Mouse (Mus musculus): ENCODE results near the gene Nav2.

DNA sequence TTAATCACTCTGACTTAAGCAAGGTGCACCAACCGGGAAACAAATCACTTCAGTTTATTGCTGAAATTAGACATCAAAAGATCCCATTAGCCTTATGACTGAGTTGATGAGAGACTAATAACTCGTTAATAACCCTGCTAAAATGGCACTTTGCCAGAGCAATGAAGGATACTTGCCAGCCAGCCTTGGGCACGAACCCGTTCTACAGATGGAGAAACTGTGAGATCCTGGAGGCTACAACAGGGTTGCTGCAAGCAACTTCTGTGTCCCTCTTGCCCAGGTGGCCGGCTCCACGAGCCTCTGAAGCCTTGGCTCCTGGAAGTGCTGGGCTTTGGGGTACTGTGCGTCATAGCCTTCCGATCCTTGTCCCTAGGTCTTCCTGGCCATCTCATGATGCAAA, 681.1 kb downstream of the Nav2 start:
- TF ChIP-seq POLR2A (IDR thresholded peaks at IDR 0.05; ENCODE audit: low read depth, low read length) (no peak), NELFE (IDR thresholded peaks at IDR 0.05; ENCODE audit: low read depth, low read length) (no peak), GABPA (IDR thresholded peaks at IDR 0.05; ENCODE audit: insufficient replicate concordance, low read depth, low read length) (no peak), SMC3 (IDR thresholded peaks at IDR 0.05; ENCODE audit: low read depth, low read length) (no peak), SIN3A (IDR thresholded peaks at IDR 0.05; ENCODE audit: low read length) (no peak), MAZ (IDR thresholded peaks at IDR 0.05; ENCODE audit: low read depth, low read length) (no peak), CTCF (conservative IDR thresholded peaks at IDR 0.05 in 1 of 2, IDR thresholded peaks at IDR 0.05 in 1 of 2; ENCODE audit: low read depth in 2 of 2, low read length in 2 of 2) (no peak), EP300 (IDR thresholded peaks at IDR 0.05; ENCODE audit: low read length) (no peak), MXI1 (IDR thresholded peaks at IDR 0.05; ENCODE audit: low read depth, low read length) (no peak), RAD21 (IDR thresholded peaks at IDR 0.05; ENCODE audit: low read depth, low read length) (no peak), POLR2AphosphoS2 (IDR thresholded peaks at IDR 0.05; ENCODE audit: low read depth, low read length) (no peak), KAT2A (IDR thresholded peaks at IDR 0.05; ENCODE audit: insufficient replicate concordance, low read length) (no peak), ELF1 (IDR thresholded peaks at IDR 0.05; ENCODE audit: low read depth, low read length) (no peak), TCF12 (IDR thresholded peaks at IDR 0.05; ENCODE audit: low read depth, low read length) (no peak)
